Mouse (Mus musculus) frontal cortex, postnatal 36 days (tissue): ENCODE data around the gene Tbc1d13.
"Not testable (repeated sequence)": the region's sequence is repeated elsewhere in the genome, so short reads cannot be mapped to it uniquely, and the experiment has no call there.

Experiments
- DNase-seq, 2 experiments: peaks; one replicate each; pipeline ENCODE4 v3.0.0; 2022; ENCODE audit warnings: low spot score in 2 of 2

Gene Tbc1d13

DNA sequence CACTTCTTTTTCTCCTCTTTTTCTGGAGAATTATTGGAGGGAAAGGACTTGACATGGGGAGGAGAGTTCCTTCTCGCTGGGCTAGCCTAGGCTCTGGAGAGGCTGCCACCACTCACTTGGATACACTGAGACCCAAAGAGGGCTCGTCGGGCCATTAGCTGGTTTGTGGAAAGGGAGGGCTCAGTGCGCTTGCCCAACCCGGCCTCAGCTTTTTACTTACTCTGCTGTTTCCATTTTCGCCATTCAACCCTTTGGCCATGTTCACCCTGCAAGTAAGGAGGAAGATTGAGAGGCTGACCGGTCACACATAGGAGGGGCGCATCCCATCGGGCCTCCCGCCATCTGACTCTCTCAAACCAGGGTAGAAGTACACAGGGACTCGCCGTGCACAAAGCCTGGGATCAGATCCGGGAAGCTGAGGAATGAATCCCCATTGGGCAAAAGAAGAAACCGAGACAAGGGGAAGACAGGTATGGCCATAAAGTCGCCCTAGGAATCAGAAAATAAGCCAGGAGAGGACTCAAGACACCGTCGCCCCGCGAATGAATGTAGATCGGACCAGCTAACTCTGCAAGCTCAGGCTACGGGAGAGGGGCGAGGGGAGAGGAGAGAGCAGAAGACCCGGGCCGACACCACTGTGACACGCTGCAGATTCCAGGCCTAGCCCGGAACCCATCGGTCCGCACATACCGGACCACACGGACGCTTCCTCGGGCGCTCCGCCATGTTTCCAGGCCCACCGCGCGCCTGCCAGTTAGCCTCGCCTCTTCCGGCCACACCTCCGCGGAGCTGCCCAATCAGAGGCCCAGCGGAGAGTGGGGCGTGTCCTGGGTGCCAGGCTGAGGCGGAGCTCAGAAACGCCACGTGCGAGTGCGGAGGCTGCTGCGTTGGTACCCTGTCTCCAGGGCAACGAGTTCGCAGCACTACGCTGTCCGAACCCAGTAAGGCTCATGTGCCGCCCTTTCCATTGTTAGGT is 44.4 kb downstream of the Tbc1d13 start, which contains the start of gene Spout1:
Spout1 (minus strand) TSS at position 760 of the 976 bp plus-strand sequence.
- DNase-seq: peak; percentile 92 to 96

DNA sequence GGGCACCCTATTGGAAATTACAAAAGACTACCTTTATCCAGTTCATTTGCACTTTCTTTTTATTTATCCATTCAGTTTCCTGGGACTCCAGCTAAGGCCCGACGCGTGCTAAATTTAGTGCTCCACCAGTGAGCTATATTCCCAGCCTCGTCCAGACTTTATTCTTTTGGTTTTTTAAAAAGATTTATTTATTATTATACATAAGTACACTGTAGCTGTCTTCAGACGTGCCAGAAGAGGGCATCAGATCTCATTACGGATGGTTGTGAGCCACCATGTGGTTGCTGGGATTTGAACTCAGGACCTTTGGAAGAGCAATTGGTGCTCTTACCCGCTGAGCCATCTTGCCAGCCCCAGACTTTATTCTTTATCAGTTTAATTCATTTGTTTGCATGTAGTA is 45.2 kb downstream of the Tbc1d13 start:
- not testable (repeated sequence) for DNase-seq

DNA sequence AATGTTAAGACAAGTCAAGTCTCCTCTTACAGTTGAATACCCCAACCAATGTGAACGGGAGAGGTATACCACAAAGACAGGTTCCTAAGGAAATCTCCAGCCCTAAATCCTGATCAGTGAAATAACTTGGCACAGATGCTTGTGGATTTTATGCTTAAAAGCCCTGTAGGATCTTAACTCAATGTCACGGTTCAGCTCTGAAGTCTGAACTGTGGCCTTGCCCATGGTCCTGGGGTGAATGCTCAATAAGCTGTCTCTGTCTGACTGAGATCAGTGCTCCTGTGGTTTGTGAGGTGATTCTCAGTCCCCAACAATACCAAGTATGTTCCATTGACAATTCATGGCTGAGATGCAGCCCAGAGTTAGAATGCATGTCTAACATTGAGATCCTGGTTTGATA is 48.9 kb downstream of the Tbc1d13 start:
- no peak for DNase-seq

DNA sequence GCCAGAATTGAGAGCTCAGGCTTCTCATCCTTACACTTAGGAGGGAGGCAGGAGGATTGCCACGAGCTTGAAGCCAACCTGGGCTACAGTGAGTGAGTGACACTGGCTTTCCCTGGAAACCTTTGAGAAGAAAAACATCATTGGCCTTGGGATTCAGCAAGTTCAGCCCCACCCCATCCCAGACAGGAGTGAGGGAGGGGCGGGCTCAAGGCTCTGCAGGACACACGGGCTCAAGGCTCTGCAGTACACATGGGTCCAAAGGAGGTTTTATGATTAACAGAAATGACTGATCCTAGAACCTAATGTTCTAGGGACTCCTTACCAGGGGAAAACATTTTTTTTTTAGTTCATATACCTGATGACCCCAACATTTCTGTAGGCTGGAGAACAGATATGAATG is 50.2 kb downstream of the Tbc1d13 start:
- no peak for DNase-seq

DNA sequence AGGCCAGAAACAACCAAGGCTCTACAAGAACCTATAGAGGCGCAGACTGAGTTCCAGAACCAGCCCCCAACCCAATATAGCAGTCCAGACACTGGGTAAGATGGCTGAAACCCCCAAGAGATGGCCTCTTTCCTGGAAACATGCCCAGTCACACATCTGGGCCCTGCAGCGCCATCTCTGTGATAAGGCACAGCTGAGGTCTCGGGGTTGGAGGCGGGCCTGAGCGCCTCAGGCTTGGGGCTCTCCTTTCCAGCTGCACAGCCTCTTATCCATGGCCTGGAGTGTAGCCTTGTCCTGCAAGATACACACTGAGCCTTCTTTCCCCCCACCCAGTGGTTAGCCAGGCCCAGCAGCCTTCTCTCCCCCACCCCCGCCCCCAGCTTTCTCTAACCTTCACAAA is 51.7 kb downstream of the Tbc1d13 start:
- DNase-seq: no peak

DNA sequence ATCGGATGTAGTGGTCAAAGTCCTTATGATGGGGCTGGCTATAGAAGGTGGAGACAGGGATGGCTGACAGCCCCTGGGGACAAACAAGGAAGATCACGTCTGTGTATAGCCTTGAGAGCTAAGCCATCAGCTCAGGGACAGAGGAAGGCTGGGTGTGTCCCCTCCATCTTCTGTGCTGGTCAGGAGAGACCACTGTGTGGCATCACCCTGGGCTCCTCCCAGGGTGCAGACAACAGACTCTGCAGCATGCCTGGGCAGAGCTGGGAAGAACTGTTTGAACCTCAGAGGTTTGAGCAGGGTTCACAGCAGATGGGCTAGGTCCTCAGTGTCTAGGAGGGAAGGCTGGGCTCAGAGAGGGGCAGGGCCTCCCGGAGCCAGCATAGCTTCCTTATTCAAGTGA is 52.1 kb downstream of the Tbc1d13 start:
- no peak for DNase-seq

DNA sequence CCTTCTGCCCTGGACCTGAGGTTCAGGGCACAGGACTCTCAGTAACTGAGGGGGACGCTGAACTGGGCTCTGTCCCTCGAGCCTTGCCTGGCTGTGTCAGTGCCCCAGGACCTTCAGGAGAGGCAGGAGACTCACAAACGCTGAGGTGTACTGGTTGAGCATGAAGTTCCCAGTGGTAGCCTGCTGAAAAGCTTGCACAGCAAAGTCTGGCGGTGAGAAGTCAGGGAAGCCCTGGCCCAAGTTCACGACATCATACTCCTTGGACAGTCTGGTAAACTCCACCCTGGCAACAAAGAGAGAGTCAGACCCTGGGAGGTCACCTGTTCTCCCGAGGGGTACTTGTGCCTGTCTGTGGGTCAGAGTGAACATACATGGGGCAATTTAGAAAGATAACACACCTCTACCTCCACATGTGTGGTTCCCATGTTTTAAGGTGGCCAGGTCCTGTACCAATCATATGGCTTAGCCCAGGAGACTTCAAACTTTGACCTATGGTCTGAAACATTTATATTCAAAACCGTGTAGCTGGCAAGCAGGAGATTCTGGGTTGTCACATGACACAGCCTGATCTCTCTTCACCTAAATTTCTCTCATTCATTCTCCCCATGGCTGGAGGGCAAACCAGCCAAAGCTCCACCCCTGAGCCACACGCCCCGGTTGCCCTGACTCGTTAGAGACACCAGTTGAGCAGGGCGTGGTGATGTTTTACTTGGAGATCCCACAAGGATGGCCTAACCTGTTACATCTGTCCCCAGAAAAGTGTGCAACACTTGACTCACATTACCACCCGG is 58.4 kb downstream of the Tbc1d13 start:
- no peak for DNase-seq

DNA sequence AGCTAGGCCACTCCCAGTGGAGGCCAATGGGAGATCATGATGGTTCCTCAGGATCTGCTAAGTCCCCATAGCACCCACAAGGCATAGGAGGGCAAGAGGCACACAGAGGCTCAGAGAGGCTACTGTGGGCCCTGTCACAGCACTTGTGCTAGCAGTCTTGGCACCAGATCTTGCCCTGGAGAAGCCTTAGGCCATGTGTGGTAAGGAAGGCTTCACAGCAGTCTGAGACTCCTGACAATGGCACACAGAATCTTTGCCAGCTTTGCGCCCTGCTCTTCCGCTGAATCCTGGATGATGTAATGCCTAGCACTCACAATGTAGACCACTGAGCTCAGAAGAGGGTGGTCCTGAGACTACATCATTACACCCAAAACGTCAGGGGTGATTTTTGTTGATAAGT is 61.1 kb downstream of the Tbc1d13 start:
- DNase-seq: no peak

DNA sequence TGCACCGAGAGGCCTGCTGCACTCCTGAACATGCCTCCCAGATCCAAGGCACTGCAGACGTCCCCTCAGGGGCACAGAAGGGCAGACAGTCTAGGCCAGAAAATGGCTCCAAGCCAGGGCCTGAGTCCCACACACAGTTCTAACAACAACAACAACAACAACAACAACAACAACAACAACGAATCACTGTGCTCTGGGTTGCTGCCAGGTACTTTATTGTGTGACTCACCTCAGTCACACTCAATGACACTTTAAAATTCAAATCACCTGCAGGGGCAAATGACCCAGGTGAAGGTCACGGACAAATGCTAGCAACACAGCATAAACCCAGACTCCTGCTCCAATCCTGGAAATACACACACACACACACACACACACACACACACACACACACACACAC is 64.5 kb downstream of the Tbc1d13 start:
- DNase-seq: no peak

DNA sequence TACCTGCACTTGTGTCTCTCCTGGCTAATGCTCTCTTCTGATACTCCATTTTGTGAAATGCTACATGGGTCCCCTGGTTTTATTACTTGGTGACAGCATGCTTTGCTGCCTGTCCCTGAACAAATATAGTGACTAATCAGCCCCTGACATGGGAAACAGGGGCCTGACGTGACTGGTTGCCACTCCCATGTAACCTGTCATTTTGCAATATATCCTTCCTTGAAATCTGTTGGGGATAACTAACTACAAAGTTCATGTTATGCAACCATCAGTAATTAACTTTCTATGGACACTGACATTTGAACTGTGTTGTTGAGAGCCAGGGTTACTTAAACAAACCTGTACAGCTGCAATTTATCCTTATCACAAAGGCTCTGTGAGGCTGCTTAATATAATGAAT is 66.4 kb downstream of the Tbc1d13 start:
- no peak for DNase-seq

DNA sequence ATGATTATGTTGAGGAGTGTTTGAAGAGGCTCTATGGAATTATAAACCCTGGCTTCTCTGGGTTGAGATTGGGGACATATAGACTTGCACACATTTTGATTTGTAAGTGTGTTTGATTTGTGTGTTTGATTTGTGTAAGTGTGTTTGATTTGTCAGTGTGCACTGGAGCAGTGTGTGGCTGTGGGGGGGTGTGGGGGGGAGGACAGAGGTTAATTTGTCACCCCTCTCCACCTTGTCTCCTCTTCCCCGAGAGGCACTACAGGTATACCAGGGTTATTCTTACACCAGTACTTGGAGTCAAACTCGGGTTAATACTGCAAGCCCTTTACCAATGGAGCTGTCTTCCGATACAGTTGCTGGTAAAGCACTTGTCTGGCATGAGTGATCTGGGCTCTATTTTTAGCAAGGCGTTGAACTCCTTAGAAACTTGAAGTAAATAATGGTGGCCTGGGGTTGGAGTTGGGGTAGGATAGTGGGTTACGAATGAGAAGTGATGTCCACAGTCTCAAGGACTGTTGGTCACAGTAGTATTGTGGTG is 66.9 kb downstream of the Tbc1d13 start:
- no peak for DNase-seq
